Mouse (Mus musculus) ES-E14 (cell line): ENCODE measurements around the gene Trafd1.
"Not testable (repeated sequence)": the region's sequence is repeated elsewhere in the genome, so short reads cannot be mapped to it uniquely, and the experiment has no call there.

Experiments
- HCFC1 ChIP-seq: IDR thresholded peaks from 2 replicates; pipeline ENCODE4 v1.6.1; 2012; ENCODE audit warnings: low read length, inconsistent platforms, borderline replicate concordance; ENCODE audit not compliant: insufficient read depth
- ZC3H11A ChIP-seq: IDR thresholded peaks from 2 replicates; pipeline ENCODE4 v1.6.1; 2012; ENCODE audit warnings: low read depth, mild to moderate bottlenecking, inconsistent platforms, low read length, borderline replicate concordance

GRCm38 (mm10) chr5:121330154-121330816 is 55.1 kb downstream of the Trafd1 start:
- not testable (repeated sequence) for TF ChIP-seq ZC3H11A, HCFC1
